Mouse (Mus musculus): ENCODE measurements around the gene Usf1. TPM values are rescaled to one million over a fixed set of nuclear protein-coding genes. Genes with fewer than 3 reads are reported as not detected.

Usf1 gene
- polyA plus RNA-seq, 1 experiment from 2014 or later = 101 TPM

GRCm38 (mm10) chr1:171460551-171461503 is 49.7 kb downstream of the Usf1 start:
- Histone ChIP-seq H3K36me3 (replicated peaks; ENCODE audit: control insufficient read depth, insufficient read depth, low read depth, low read length) (no peaks in the 10 kb centered on the region), H3K9me3 (replicated peaks; ENCODE audit: control insufficient read depth, low read length) (no peaks in the 10 kb centered on the region), H3K27me3 (ENCODE audit: control insufficient read depth, insufficient read depth, low read length) (no peaks in the 10 kb centered on the region), H3K4me3 (ENCODE audit: low read depth, low read length) (no peak overlapping the region), H3K9ac (replicated peaks; ENCODE audit: low read length) (no peak overlapping the region), H3K4me1 (ENCODE audit: control insufficient read depth, insufficient read depth, low read length) (no peaks in the 10 kb centered on the region), H3K27ac (replicated peaks; ENCODE audit: low read depth, low read length) (no peak overlapping the region), H3K4me2 (ENCODE audit: low read depth, low read length) (no peak overlapping the region)
- ATAC-seq (replicated peaks; ENCODE audit: insufficient number of reproducible peaks, low FRiP score, low TSS enrichment, low read depth) (no peak), DNase-seq (ENCODE audit: low spot score) (no peak)
- 91% methylated on average over 22 of the region's 22 CpGs for WGBS

DNA sequence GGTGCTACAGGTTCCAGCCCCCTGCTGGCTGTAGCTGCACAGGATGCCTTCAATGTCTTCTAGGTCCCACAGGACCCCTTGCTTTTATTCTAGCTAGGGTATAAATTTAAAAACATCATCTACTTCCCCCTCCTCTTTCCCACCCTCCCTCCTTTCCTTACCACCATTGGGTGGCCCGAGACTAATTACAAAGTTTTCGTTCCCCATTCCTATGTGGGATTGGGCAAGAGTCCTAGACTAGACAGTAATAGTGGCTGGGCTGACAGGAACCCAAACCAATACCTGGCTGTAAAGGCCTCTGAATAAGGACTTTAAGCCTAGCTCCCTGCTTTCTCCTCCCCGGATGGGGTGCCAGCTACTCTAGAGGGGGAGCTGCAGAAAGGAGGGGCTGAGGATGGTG is 52.0 kb downstream of the Usf1 start:
- no peaks in the 10 kb centered on the region for H3K9me3 ChIP-seq (replicated peaks; ENCODE audit: control insufficient read depth, low read length)
- no peak overlapping the region for H3K4me3 ChIP-seq (ENCODE audit: low read depth, low read length)
- ATAC-seq (replicated peaks; ENCODE audit: insufficient number of reproducible peaks, low FRiP score, low TSS enrichment, low read depth) (no peak), DNase-seq (ENCODE audit: low spot score) (no peak)
- H3K27ac ChIP-seq (replicated peaks; ENCODE audit: low read depth, low read length) = no peak overlapping the region
- 89% methylated on average over 3 of the region's 3 CpGs for WGBS
- no peaks in the 10 kb centered on the region for H3K36me3 ChIP-seq (replicated peaks; ENCODE audit: control insufficient read depth, insufficient read depth, low read depth, low read length)
- H3K4me1 ChIP-seq (ENCODE audit: control insufficient read depth, insufficient read depth, low read length) = no peaks in the 10 kb centered on the region
- H3K9ac ChIP-seq (replicated peaks; ENCODE audit: low read length) = no peak overlapping the region
- no peak overlapping the region for H3K4me2 ChIP-seq (ENCODE audit: low read depth, low read length)
- H3K27me3 ChIP-seq (ENCODE audit: control insufficient read depth, insufficient read depth, low read length) = no peaks in the 10 kb centered on the region

DNA sequence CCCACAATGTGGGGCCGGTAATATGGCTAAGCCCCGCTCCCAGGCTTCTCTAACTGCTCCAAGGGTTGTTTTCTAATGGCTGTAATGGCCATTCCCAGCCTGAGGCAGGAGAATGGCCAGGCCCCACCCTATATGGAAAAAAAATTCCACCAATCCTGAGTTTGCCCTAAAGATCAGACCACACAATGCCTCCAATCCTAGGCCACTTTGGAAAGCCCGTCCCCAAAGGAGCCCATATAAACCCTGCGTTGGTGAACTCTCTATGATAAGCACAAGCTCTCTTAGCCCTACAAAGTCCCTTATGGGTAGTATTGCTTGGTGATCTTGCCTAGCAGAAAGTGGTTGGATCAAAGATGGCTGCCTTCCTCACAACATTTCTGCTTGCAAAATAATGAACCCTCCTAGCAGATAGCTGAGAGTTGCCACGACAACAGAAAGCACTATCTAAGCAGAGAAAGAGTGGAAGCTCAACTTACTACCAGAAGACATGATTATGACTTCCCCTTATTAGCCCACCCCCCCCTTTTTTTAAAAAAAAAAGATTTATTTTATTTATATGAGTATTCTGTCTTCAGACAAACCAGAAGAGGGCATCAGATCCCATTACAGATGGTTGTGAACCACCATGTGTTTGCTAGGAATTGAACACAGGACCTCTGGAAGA is 54.8 kb downstream of the Usf1 start:
- no peak overlapping the region for H3K27ac ChIP-seq (replicated peaks; ENCODE audit: low read depth, low read length)
- no peaks in the 10 kb centered on the region for H3K27me3 ChIP-seq (ENCODE audit: control insufficient read depth, insufficient read depth, low read length)
- no peak overlapping the region for H3K4me2 ChIP-seq (ENCODE audit: low read depth, low read length)
- H3K4me3 ChIP-seq (ENCODE audit: low read depth, low read length) = no peak overlapping the region
- ATAC-seq (replicated peaks; ENCODE audit: insufficient number of reproducible peaks, low FRiP score, low TSS enrichment, low read depth) = no peak
- no peaks in the 10 kb centered on the region for H3K9me3 ChIP-seq (replicated peaks; ENCODE audit: control insufficient read depth, low read length)
- no peak overlapping the region for H3K9ac ChIP-seq (replicated peaks; ENCODE audit: low read length)
- H3K36me3 ChIP-seq (replicated peaks; ENCODE audit: control insufficient read depth, insufficient read depth, low read depth, low read length) = no peaks in the 10 kb centered on the region
- H3K4me1 ChIP-seq (ENCODE audit: control insufficient read depth, insufficient read depth, low read length) = no peaks in the 10 kb centered on the region
- no peak for DNase-seq (ENCODE audit: low spot score)
- WGBS = 90% methylated on average over 5 of the region's 5 CpGs

DNA sequence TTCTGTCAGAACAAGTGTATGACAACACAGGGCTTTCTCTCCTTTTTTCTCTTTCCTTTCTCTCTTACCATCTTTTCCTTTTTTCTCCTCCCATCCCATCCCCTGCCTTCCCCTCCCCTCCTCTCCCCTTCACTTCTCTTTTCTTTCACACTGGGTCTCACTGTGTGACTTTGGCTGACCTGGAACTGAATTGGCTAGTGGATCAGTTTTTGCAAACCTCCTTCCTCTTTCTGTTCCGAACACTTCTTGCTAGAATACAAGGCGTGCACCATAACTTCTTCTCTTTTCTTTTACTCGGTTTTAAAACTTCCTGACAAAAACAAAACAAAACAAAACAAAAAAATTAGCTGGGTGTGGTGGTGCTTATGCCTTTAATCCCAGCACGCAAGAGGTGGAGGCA is 55.5 kb downstream of the Usf1 start:
- Histone ChIP-seq H3K27me3 (ENCODE audit: control insufficient read depth, insufficient read depth, low read length) (no peaks in the 10 kb centered on the region), H3K4me3 (ENCODE audit: low read depth, low read length) (no peak overlapping the region), H3K9ac (replicated peaks; ENCODE audit: low read length) (no peak overlapping the region), H3K36me3 (replicated peaks; ENCODE audit: control insufficient read depth, insufficient read depth, low read depth, low read length) (no peaks in the 10 kb centered on the region), H3K27ac (replicated peaks; ENCODE audit: low read depth, low read length) (no peak overlapping the region), H3K4me2 (ENCODE audit: low read depth, low read length) (no peak overlapping the region), H3K4me1 (ENCODE audit: control insufficient read depth, insufficient read depth, low read length) (no peaks in the 10 kb centered on the region), H3K9me3 (replicated peaks; ENCODE audit: control insufficient read depth, low read length) (no peaks in the 10 kb centered on the region)
- no peak for ATAC-seq (replicated peaks; ENCODE audit: insufficient number of reproducible peaks, low FRiP score, low TSS enrichment, low read depth)
- 81% methylated on average over 4 of the region's 4 CpGs for WGBS
- no peak for DNase-seq (ENCODE audit: low spot score)

Other genes with a start within 250 kb of the Usf1 start
- 13.5 and 15.6 TPM in 2 replicates for gene Pcp4l1, start 215.0 kb upstream of the Usf1 start, polyA plus RNA-seq (2014; fragmentation: Nextera tagmentation; extraction: Ambion mirVana)
- gene Nr1i3, start 197.3 kb upstream of the Usf1 start, polyA plus RNA-seq (2014; fragmentation: Nextera tagmentation; extraction: Ambion mirVana) = 0.22 and 0.26 TPM in 2 replicates
- 20.2 and 29.9 TPM in 2 replicates for gene Tomm40l, start 188.8 kb upstream of the Usf1 start, polyA plus RNA-seq (2014; fragmentation: Nextera tagmentation; extraction: Ambion mirVana)
- gene Apoa2, start 186.3 kb upstream of the Usf1 start, polyA plus RNA-seq (2014; fragmentation: Nextera tagmentation; extraction: Ambion mirVana) = 3.5 and 3.7 TPM in 2 replicates
- 19.9 and 22.0 TPM in 2 replicates for gene Fcer1g, start 176.9 kb upstream of the Usf1 start, polyA plus RNA-seq (2014; fragmentation: Nextera tagmentation; extraction: Ambion mirVana)
- gene Adamts4, start 160.9 kb upstream of the Usf1 start, polyA plus RNA-seq (2014; fragmentation: Nextera tagmentation; extraction: Ambion mirVana) = 5.1 and 6.1 TPM in 2 replicates
- 266 and 272 TPM in 2 replicates for gene Ndufs2, start 159.9 kb upstream of the Usf1 start, polyA plus RNA-seq (2014; fragmentation: Nextera tagmentation; extraction: Ambion mirVana)
- 56.8 and 60.5 TPM in 2 replicates for gene B4galt3, start 141.0 kb upstream of the Usf1 start, polyA plus RNA-seq (2014; fragmentation: Nextera tagmentation; extraction: Ambion mirVana)
- gene Ppox, start 130.1 kb upstream of the Usf1 start, polyA plus RNA-seq (2014; fragmentation: Nextera tagmentation; extraction: Ambion mirVana) = 58.3 and 59.8 TPM in 2 replicates
- gene Usp21, start 123.3 kb upstream of the Usf1 start, polyA plus RNA-seq (2014; fragmentation: Nextera tagmentation; extraction: Ambion mirVana) = 96.1 and 102 TPM in 2 replicates
- 109 and 114 TPM in 2 replicates for gene Ufc1, start 116.3 kb upstream of the Usf1 start, polyA plus RNA-seq (2014; fragmentation: Nextera tagmentation; extraction: Ambion mirVana)
- 51.7 and 56.7 TPM in 2 replicates for gene Dedd, start 82.2 kb upstream of the Usf1 start, polyA plus RNA-seq (2014; fragmentation: Nextera tagmentation; extraction: Ambion mirVana)
- 29.8 and 31.5 TPM in 2 replicates for gene Nit1, start 65.7 kb upstream of the Usf1 start, polyA plus RNA-seq (2014; fragmentation: Nextera tagmentation; extraction: Ambion mirVana)
- gene Pfdn2, start 65.6 kb upstream of the Usf1 start, polyA plus RNA-seq (2014; fragmentation: Nextera tagmentation; extraction: Ambion mirVana) = 60.7 and 70.1 TPM in 2 replicates
- gene Klhdc9, start 50.5 kb upstream of the Usf1 start, polyA plus RNA-seq (2014; fragmentation: Nextera tagmentation; extraction: Ambion mirVana) = 1.2 and 1.4 TPM in 2 replicates
- gene Nectin4, start 41.2 kb upstream of the Usf1 start, polyA plus RNA-seq (2014; fragmentation: Nextera tagmentation; extraction: Ambion mirVana) = 2.4 and 2.5 TPM in 2 replicates
- gene Arhgap30, start 22.4 kb upstream of the Usf1 start, polyA plus RNA-seq (2014; fragmentation: Nextera tagmentation; extraction: Ambion mirVana) = 0.39 and 0.52 TPM in 2 replicates
- gene Tstd1, start 7.6 kb downstream of the Usf1 start, polyA plus RNA-seq (2014; fragmentation: Nextera tagmentation; extraction: Ambion mirVana) = 2.2 and 3.2 TPM in 2 replicates
- 21.1 and 23.1 TPM in 2 replicates for gene F11r, start 26.2 kb downstream of the Usf1 start, polyA plus RNA-seq (2014; fragmentation: Nextera tagmentation; extraction: Ambion mirVana)
- gene Alyref2, start 92.2 kb downstream of the Usf1 start, polyA plus RNA-seq (2014; fragmentation: Nextera tagmentation; extraction: Ambion mirVana) = 10.7 and 12.3 TPM in 2 replicates
- gene Itln1, start 124.0 kb downstream of the Usf1 start, polyA plus RNA-seq (2014; fragmentation: Nextera tagmentation; extraction: Ambion mirVana) = not detected in 2 replicates
- not detected in 2 replicates for gene Cd244a, start 147.9 kb downstream of the Usf1 start, polyA plus RNA-seq (2014; fragmentation: Nextera tagmentation; extraction: Ambion mirVana)
- gene Ly9, start 196.1 kb downstream of the Usf1 start, polyA plus RNA-seq (2014; fragmentation: Nextera tagmentation; extraction: Ambion mirVana) = not detected in 2 replicates
- not detected in 2 replicates for gene Slamf7, start 241.7 kb downstream of the Usf1 start, polyA plus RNA-seq (2014; fragmentation: Nextera tagmentation; extraction: Ambion mirVana)